Mouse (Mus musculus): ENCODE measurements around the gene Dhrs7b. TPM values are rescaled to one million over a fixed set of nuclear protein-coding genes. Genes with fewer than 3 reads are reported as not detected.
"Not testable (repeated sequence)": the region's sequence is repeated elsewhere in the genome, so short reads cannot be mapped to it uniquely, and the experiment has no call there.

The Dhrs7b gene
- polyA plus RNA-seq, 1 experiment from 2014 or later, result 26.7 TPM

GRCm38 (mm10) chr11:60809546-60809945 is 20.9 kb upstream of the Dhrs7b start:
- peaks cover 3% of the 10 kb centered on the region; the same call in 1 of the 2 replicates for H3K4me1 ChIP-seq (replicated peaks; ENCODE audit: control insufficient read depth, insufficient read depth, low read length)

GRCm38 (mm10) chr11:60810046-60810965 is 20.1 kb upstream of the Dhrs7b start:
- Histone ChIP-seq H3K36me3 (ENCODE audit: control insufficient read depth, insufficient read depth, low read length) (no peaks in the 10 kb centered on the region), H3K9me3 (ENCODE audit: control insufficient read depth, low read length) (no peaks in the 10 kb centered on the region), H3K4me2 (ENCODE audit: low read depth, low read length, severe bottlenecking) (peak overlapping the region; percentile 56), H3K27ac (ENCODE audit: low read depth, low read length) (no peak overlapping the region), H3K4me3 (ENCODE audit: low read depth, low read length) (peak overlapping the region; percentile 34), H3K27me3 (ENCODE audit: control insufficient read depth, insufficient read depth, low read length) (no peaks in the 10 kb centered on the region), H3K4me1 (replicated peaks; ENCODE audit: control insufficient read depth, insufficient read depth, low read length) (peaks cover 3% of the 10 kb centered on the region; the same call in 1 of the 2 replicates), H3K9ac (ENCODE audit: low read length) (peak overlapping the region; percentile 40)
- WGBS, result 19% methylated on average over 14 of the region's 14 CpGs
- ATAC-seq (replicated peaks; ENCODE audit: low FRiP score), result 0 out of 2 replicates have a peak, but pooled peaks have one; percentile 24
- no peak for DNase-seq (ENCODE audit: low spot score)

More at GRCm38 (mm10) chr11:60809546-60809945, 20.9 kb upstream of the Dhrs7b start:
- ATAC-seq (replicated peaks; ENCODE audit: low FRiP score), result no peak
- Histone ChIP-seq H3K27ac (ENCODE audit: low read depth, low read length) (no peak overlapping the region), H3K9me3 (ENCODE audit: control insufficient read depth, low read length) (no peaks in the 10 kb centered on the region), H3K4me3 (ENCODE audit: low read depth, low read length) (no peak overlapping the region; the same call in 1 of the 2 replicates), H3K36me3 (ENCODE audit: control insufficient read depth, insufficient read depth, low read length) (no peaks in the 10 kb centered on the region), H3K9ac (ENCODE audit: low read length) (no peak overlapping the region), H3K4me2 (ENCODE audit: low read depth, low read length, severe bottlenecking) (peak overlapping the region; percentile 56; the same call in 1 of the 2 replicates), H3K27me3 (ENCODE audit: control insufficient read depth, insufficient read depth, low read length) (no peaks in the 10 kb centered on the region)
- WGBS, result 81% methylated on average over 1 of the region's 1 CpGs
- DNase-seq (ENCODE audit: low spot score), result no peak

DNA sequence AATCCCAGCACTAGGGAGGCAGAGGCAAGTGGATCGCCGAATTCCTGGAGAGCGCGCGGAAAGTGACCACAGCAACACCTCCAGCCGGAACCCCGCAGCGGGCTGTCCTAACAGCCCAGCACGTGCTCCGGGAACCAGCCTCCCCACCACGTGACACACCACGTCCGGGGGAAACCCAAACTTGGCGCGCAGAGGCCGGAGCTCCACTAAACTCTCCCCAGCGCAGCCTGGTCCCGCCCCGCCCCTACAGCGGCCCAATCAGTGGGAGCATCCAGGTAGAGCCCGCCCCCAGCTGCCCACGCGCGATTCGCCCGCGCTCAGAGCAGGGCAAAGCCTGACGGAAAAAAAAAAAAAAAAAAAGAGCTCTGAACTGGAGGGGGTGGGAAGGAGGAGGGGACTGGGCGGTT is 19.4 kb upstream of the Dhrs7b start:
- peak overlapping the region; percentile 40 for H3K9ac ChIP-seq (ENCODE audit: low read length)
- peak overlapping the region; percentile 56 for H3K4me2 ChIP-seq (ENCODE audit: low read depth, low read length, severe bottlenecking)
- ATAC-seq (replicated peaks; ENCODE audit: low FRiP score) (peak; percentile 98), DNase-seq (ENCODE audit: low spot score) (peak; percentile 97)
- peak overlapping the region; percentile 34 for H3K4me3 ChIP-seq (ENCODE audit: low read depth, low read length)
- H3K27me3 ChIP-seq (ENCODE audit: control insufficient read depth, insufficient read depth, low read length), result no peaks in the 10 kb centered on the region
- WGBS, result under 1% methylated on average over 29 of the region's 29 CpGs
- peaks cover 3% of the 10 kb centered on the region; the same call in 1 of the 2 replicates for H3K4me1 ChIP-seq (replicated peaks; ENCODE audit: control insufficient read depth, insufficient read depth, low read length)
- no peak overlapping the region for H3K27ac ChIP-seq (ENCODE audit: low read depth, low read length)
- H3K9me3 ChIP-seq (ENCODE audit: control insufficient read depth, low read length), result no peaks in the 10 kb centered on the region
- no peaks in the 10 kb centered on the region for H3K36me3 ChIP-seq (ENCODE audit: control insufficient read depth, insufficient read depth, low read length)

DNA sequence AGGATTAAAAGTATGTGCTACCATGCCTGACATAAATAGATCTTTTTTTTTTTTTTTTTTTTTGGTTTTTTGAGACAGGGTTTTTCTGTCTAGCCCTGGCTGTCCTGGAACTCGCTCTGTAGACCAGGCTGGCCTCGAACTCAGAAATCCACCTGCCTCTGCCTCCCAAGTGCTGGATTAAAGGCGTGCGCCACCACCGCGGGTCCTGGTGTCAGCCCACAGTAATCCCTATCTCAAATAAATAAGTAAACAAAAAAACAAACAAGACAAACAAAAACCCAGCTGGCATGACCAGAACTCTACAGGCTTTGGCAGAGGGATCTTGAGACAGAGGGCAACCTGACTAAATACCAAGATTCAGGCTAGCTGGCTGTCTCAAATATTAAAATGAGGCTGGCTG is 18.8 kb upstream of the Dhrs7b start, which contains the start of gene Shmt1:
Gene Shmt1, minus strand, starts transcription at position 101 of the 400 bp plus-strand sequence.
- not testable (repeated sequence) for H3K27me3 ChIP-seq (ENCODE audit: control insufficient read depth, insufficient read depth, low read length); H3K36me3 ChIP-seq (ENCODE audit: control insufficient read depth, insufficient read depth, low read length); ATAC-seq (replicated peaks; ENCODE audit: low FRiP score); H3K4me1 ChIP-seq (replicated peaks; ENCODE audit: control insufficient read depth, insufficient read depth, low read length); DNase-seq (ENCODE audit: low spot score); H3K27ac ChIP-seq (ENCODE audit: low read depth, low read length); H3K9me3 ChIP-seq (ENCODE audit: control insufficient read depth, low read length)
- Histone ChIP-seq H3K9ac (ENCODE audit: low read length) (peak within 1 kb of the TSS; percentile 40), H3K4me3 (ENCODE audit: low read depth, low read length) (peak within 1 kb of the TSS; percentile 34), H3K4me2 (ENCODE audit: low read depth, low read length, severe bottlenecking) (peak within 1 kb of the TSS; percentile 56)
- 39% methylated on average over 6 of the region's 6 CpGs for WGBS

- no peak for ATAC-seq (replicated peaks; ENCODE audit: low FRiP score)
Observed at GRCm38 (mm10) chr11:60816398-60816797, 14.0 kb upstream of the Dhrs7b start.

GRCm38 (mm10) chr11:60823771-60824170 is 6.7 kb upstream of the Dhrs7b start:
- no peaks in the 10 kb centered on the region for H3K27me3 ChIP-seq (ENCODE audit: control insufficient read depth, insufficient read depth, low read length)
- H3K4me1 ChIP-seq (replicated peaks; ENCODE audit: control insufficient read depth, insufficient read depth, low read length), result no peaks in the 10 kb centered on the region
- no peak overlapping the region for H3K4me3 ChIP-seq (ENCODE audit: low read depth, low read length)
- DNase-seq (ENCODE audit: low spot score) (no peak), ATAC-seq (replicated peaks; ENCODE audit: low FRiP score) (no peak)
- WGBS, result 68% methylated on average over 2 of the region's 2 CpGs
- no peak overlapping the region for H3K27ac ChIP-seq (ENCODE audit: low read depth, low read length)
- no peak overlapping the region for H3K9ac ChIP-seq (ENCODE audit: low read length)
- no peaks in the 10 kb centered on the region for H3K9me3 ChIP-seq (ENCODE audit: control insufficient read depth, low read length)
- no peak overlapping the region for H3K4me2 ChIP-seq (ENCODE audit: low read depth, low read length, severe bottlenecking)
- no peaks in the 10 kb centered on the region for H3K36me3 ChIP-seq (ENCODE audit: control insufficient read depth, insufficient read depth, low read length)

More at GRCm38 (mm10) chr11:60816398-60816797, 14.0 kb upstream of the Dhrs7b start:
- Histone ChIP-seq H3K27ac (ENCODE audit: low read depth, low read length) (no peak overlapping the region), H3K9me3 (ENCODE audit: control insufficient read depth, low read length) (no peaks in the 10 kb centered on the region), H3K9ac (ENCODE audit: low read length) (no peak overlapping the region), H3K4me2 (ENCODE audit: low read depth, low read length, severe bottlenecking) (no peak overlapping the region), H3K4me1 (replicated peaks; ENCODE audit: control insufficient read depth, insufficient read depth, low read length) (no peaks in the 10 kb centered on the region), H3K27me3 (ENCODE audit: control insufficient read depth, insufficient read depth, low read length) (no peaks in the 10 kb centered on the region), H3K4me3 (ENCODE audit: low read depth, low read length) (no peak overlapping the region), H3K36me3 (ENCODE audit: control insufficient read depth, insufficient read depth, low read length) (no peaks in the 10 kb centered on the region)
- DNase-seq (ENCODE audit: low spot score), result no peak
- WGBS, result 77% methylated on average over 5 of the region's 5 CpGs

- Histone ChIP-seq H3K36me3 (ENCODE audit: control insufficient read depth, insufficient read depth, low read length) (no peaks in the 10 kb centered on the region), H3K4me3 (ENCODE audit: low read depth, low read length) (no peak overlapping the region), H3K27me3 (ENCODE audit: control insufficient read depth, insufficient read depth, low read length) (no peaks in the 10 kb centered on the region), H3K4me1 (replicated peaks; ENCODE audit: control insufficient read depth, insufficient read depth, low read length) (no peaks in the 10 kb centered on the region), H3K9ac (ENCODE audit: low read length) (no peak overlapping the region), H3K4me2 (ENCODE audit: low read depth, low read length, severe bottlenecking) (no peak overlapping the region), H3K9me3 (ENCODE audit: control insufficient read depth, low read length) (no peaks in the 10 kb centered on the region), H3K27ac (ENCODE audit: low read depth, low read length) (no peak overlapping the region)
- DNase-seq (ENCODE audit: low spot score) (no peak), ATAC-seq (replicated peaks; ENCODE audit: low FRiP score) (no peak)
- whole genome bisulfite sequencing, result 90% methylated on average over 3 of the region's 3 CpGs
Observed at GRCm38 (mm10) chr11:60825191-60825590, 5.2 kb upstream of the Dhrs7b start.

DNA sequence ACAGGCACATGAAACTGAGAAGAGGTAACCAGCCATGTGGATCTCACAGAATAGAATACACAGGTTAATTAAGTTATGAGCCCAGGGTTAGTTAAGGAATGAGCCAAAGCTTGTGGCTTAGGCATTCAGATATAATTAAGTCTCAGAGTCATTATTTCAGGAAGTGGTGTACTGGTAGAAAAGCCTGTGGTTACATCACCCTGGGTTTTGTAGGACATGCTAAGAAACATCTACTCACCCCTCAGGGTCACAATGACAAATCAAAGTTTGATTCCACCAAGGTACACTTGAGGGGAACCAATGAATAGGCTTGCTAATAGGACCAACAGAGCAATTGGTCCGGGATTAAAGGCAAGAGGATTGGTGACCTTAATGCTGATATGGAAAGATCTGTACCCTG is 3.7 kb upstream of the Dhrs7b start:
- Histone ChIP-seq H3K27me3 (ENCODE audit: control insufficient read depth, insufficient read depth, low read length) (no peaks in the 10 kb centered on the region), H3K9ac (ENCODE audit: low read length) (no peak overlapping the region), H3K9me3 (ENCODE audit: control insufficient read depth, low read length) (no peaks in the 10 kb centered on the region), H3K36me3 (ENCODE audit: control insufficient read depth, insufficient read depth, low read length) (no peaks in the 10 kb centered on the region), H3K27ac (ENCODE audit: low read depth, low read length) (no peak overlapping the region), H3K4me3 (ENCODE audit: low read depth, low read length) (no peak overlapping the region), H3K4me1 (replicated peaks; ENCODE audit: control insufficient read depth, insufficient read depth, low read length) (peaks cover 5% of the 10 kb centered on the region; the same call in 1 of the 2 replicates), H3K4me2 (ENCODE audit: low read depth, low read length, severe bottlenecking) (no peak overlapping the region)
- ATAC-seq (replicated peaks; ENCODE audit: low FRiP score) (no peak), DNase-seq (ENCODE audit: low spot score) (no peak)
- 45% methylated on average over 1 of the region's 1 CpGs for WGBS

All from forebrain, embryonic 11.5 days (tissue).